Mouse (Mus musculus) CH12F3 (cell line): ENCODE measurements around the gene Arl8a.
"Not testable (repeated sequence)": the region's sequence is repeated elsewhere in the genome, so short reads cannot be mapped to it uniquely, and the experiment has no call there.

Source experiments
- in situ Hi-C: fragments of 300-500 bp; cut with MboI; formaldehyde crosslinking; loops from 2 replicates; pipeline ENCODE4 v1.14.3; 2020; ENCODE audit warnings: low sequenced_read_pairs

The Arl8a gene

DNA sequence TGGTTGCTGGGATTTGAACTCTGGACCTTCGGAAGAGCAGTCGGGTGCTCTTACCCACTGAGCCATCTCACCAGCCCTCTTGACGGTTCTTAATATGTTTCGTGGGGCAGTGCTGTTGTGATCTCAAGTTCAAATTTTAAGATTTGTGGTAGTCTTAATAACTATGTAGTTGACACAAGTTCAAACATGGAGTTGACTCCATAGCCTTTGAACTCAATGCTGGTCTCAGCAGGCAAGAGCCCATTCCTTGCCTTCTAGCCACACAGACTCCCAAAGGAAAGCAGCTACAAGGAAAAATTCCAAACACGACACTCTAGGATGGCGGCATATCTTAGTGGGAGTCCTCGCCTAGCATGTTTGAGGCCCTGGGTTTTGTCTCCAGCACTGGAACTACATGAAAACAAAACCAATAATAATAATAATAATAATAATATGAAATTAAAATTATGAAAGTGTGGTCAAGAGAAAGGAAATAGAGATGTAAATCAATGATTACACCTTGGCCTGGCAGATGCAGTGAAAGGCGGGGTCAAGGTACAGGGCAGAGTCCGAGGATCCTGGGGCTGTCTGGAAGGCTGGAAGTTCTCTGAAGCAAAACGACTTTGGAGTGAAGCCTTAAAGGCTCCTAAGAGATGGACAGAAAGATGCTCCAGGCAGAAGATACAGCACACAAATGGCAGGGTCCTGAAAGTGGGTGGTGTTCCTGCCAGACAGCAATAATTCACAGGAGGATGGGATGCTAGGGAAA, 22.0 kb downstream of the Arl8a start:
- in situ Hi-C loops, result no loop called here

DNA sequence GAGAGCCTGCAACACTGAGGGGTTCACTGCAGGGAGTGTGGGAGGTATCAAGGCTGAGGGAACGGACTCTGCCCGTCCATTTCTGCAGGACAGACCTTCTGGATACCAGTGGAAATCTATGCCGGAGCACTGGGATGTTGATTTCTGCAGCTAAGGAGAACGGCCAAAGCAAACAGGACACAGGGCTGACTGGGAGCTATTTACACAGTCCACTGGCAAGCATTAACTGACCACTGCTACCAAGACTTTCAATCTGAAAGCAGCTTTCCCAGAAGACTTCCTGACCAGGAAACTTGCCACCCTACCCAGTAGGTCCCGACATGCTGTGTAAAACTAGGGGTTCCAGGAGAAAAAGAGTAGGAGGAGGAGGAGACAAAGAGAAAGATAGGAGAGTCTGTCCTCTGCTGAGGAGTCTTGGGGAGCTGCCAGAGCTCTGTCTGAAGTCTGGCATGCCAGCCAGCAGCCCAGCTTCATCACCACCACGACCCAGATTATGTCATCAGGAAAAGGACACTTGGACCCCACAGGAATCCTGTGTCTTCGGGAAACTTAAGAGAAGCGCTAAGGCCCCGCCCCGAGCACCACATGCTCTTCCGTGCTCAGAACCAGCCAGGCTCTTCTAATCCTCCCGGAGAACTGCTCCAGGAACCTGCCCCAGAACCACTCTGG, 23.1 kb downstream of the Arl8a start:
- in situ Hi-C loops, result loop anchor here (5.0 kb wide), 2 partner anchors 83 to 208 kb away; partner anchors contain the start of gene Shisa4

DNA sequence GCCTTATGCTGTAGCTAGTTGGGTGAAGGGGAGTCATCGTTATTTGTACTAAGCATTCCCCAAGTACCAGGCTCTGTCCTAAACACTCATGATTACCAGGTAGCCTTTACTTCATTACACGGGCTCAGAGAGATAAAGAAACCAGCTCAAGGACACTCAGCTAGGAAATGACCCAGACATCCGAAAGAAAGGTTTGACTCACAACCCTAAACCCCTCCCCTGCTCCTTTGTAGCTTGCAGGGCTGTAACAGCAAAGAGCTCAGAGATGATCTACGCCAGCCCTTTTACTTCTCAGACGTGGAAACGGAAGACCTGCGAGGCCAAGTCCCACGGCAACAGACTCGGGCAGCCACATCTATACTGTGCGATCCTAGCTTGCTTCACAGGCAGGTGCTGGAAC, 23.7 kb downstream of the Arl8a start:
- in situ Hi-C loops, result loop anchor here (5.0 kb wide), 2 partner anchors 82 to 207 kb away; partner anchors contain the start of gene Shisa4

DNA sequence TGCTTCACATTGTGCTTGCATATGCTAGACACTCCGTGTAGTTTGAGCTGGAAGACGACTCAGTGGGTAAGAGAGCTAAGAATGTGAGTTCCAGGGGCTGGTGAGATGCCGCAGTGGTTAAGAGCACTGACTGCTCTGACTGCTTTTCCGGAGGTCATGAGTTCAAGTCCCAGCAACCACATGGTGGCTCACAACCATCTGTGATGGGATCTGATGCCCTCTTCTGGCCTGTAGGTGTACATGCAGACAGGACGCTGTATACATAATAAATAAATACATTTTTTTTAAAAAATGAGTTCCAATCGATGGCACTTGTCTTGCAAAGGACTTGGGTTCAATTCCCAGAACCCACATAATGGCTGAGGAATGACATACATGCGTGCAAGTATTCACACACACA, 24.6 kb downstream of the Arl8a start:
- in situ Hi-C loops, result loop anchor here (5.0 kb wide), 2 partner anchors 81 to 206 kb away; partner anchors contain the start of gene Shisa4

DNA sequence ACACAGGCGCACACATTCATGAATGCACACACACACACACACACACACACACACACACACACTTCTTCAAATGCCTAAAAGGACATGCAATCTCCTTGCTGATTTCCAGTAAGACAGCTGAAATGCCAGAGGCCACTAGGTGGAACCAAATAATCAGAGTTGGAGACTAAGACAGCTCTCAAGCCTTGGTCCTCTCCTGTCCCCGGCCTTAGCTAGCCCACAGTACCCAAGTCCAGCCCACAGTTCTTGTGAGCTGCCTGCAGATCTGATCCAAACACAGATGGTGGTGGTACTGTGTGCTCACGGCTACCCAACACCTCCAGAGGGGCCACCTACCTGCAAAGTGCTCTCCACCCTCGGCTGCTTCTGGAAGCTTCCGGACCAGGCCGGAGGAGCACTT, 25.4 kb downstream of the Arl8a start:
- in situ Hi-C loops, result loop anchor here (5.0 kb wide), 2 partner anchors 80 to 205 kb away; partner anchors contain the start of gene Shisa4

DNA sequence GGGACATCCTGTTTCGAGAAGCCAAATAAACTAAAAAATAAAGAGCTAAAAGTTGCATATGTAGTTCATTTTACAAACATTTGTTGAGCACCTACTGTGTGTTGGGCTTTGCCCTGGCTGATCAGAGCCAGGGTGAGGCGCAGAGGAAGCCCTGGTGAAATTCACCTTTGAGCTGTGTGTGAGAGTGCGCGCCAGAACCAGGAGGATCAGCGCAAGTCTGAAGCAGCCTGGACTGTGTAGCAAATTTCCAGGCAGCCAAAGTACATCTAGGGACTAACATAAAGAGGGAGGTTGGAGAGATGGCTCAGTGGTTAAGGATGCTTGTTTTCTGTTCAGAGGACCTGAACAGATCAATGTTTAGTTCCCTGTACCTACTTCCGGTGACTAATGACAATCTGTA, 26.7 kb downstream of the Arl8a start:
- in situ Hi-C loops, result loop anchor here (5.0 kb wide), 2 partner anchors 79 to 204 kb away; partner anchors contain the start of gene Shisa4

DNA sequence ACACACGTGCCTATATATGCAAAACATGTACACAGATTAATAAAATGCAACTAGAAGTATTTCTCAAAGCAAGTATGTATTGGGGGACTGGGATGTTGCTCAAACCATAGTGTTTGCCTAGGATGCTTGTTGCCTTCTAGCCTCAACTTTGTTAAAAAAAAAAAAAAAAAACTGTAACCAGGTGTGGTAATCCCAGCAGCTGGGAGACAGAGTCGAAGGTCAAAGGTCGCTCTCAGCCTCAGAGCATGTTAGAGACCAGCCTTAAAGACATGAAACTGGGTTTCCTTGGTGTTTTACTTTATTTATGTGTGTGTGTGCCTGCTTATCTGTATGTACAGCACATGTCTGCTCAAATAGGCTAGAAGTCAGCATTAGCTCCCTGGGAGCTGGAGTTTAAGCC, 28.6 kb downstream of the Arl8a start:
- in situ Hi-C loops, result no loop called here

DNA sequence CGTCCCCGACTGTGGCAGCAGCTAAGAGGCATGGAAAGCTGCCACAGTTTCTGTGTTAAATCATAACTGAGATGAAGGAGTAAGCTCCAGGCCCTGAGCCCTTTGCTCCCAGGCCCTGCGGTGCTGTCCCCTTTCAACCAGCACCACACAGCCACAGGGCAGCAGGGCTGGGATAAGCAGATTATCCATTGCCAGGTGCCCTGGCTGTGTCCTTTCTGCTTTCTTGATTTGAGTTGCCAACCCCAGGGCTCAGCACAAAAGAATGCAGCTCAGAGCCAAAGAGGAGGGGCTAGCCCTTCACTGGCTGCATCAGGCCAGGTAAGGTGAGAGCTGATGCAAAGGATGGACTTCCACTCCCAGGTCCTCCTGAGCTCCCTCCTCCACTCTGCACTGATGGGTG, 31.1 kb downstream of the Arl8a start:
- in situ Hi-C loops, result no loop called here

DNA sequence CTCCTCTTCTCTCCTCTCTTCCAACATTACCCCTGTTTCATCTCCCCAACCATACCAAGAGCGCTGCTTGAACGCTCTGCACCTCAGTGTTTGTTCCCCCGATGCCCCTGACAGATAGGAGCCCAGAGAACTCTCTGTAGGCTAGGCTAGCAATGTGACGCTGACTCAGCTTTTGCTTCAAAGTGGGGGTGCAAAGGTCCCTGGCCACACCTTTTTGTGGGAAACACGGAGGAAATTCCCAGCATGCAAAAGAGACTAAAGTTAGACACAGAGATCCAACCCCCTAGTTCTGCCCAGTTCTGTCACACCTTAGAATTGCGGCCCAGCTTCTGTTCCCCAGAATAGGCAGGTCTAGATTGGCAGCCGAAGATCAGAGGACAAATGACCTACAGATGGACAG, 32.2 kb downstream of the Arl8a start:
- in situ Hi-C loops, result no loop called here

DNA sequence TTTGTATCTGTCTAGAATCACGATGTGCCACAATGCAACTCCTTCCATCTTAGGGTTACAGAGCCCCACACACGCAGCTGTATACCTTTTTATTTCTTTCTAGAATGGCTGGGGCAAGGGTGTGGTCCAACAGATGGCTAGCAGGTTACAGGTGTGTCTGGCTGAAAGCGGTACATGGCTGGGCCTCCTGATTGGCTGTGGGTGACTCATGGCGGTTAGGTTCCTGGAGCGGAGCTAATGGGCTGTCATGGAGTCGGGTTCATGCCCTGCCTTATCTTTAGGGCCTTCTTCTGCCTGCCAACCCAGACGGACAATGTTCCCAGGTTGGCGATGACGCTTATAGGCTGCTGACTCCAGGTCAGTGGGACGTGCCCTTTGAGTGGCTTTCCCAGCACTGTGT, 34.2 kb downstream of the Arl8a start:
- in situ Hi-C loops, result no loop called here

DNA sequence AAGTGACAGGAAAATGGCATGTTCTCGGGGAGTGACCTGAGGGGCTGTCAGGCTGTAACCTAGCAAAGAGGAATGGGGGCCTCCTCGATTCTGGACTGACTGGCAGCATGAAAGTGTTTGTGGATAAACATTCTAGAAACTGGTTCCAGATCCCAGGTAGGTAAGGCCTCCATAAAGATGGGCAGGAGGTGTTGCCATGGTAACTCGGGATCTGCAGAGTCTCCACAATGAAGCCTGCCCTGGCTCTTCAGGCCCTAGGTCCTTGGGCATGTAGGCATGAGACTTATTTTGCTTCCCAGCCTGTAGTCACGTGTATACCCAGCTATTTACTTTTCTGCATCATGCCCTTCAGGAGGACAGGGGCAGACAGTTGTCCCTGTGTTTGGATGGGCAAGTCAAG, 34.7 kb downstream of the Arl8a start:
- in situ Hi-C loops, result no loop called here

DNA sequence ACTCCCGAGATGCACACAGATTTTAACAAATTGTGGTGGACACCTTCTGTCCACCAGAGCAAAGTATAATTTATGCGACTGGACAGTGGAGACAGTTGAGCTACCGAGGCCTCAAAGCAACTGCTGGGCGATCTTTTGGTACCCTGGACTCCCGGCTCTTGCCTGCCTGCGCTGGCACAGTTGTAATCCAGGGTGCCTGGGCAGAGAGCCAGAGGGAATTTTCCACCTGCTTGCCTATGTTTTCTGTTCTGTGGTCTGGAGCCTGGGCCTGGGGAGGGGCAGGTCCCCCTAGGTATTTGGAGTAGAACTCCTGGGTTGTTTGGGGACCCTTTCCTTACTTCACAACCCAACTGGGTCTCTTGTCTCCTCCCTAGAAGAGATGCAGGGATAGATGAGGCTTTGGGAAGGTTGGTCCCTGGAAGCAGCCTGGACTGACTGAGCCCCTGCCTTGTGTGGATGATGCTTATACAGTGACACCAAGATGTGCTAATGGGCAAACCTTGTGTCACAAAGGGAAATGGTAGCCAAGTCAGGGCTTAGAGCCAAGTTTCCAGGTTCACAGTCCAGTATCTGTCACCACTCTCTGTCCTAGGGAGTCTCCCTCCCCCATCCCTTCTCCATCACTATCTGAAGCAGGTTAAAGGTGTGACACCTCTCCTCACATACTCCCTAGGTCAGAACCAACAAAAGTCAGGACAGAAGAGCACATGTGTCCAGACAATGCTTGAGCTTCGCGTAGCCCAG, 35.4 kb downstream of the Arl8a start:
- in situ Hi-C loops, result no loop called here

DNA sequence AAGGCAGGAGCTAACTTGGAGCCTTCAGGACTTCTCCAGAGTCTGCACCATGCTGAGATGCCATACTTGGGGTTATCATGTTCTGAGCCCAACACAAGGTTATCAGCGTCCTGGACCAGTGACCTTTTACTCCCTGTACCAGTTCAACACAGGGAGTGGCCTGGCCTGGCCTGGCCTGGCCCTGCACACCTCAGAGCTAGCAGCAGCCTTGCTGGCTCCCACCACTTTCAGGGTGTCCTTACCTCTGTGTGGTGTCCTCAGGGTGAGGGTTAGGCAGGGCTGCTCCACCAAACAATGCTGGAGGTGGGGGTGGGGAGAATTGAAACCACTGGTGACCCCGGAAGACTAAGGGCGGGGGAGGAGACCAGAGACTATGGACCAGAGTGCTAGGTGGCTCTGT, 36.4 kb downstream of the Arl8a start:
- in situ Hi-C loops, result no loop called here

DNA sequence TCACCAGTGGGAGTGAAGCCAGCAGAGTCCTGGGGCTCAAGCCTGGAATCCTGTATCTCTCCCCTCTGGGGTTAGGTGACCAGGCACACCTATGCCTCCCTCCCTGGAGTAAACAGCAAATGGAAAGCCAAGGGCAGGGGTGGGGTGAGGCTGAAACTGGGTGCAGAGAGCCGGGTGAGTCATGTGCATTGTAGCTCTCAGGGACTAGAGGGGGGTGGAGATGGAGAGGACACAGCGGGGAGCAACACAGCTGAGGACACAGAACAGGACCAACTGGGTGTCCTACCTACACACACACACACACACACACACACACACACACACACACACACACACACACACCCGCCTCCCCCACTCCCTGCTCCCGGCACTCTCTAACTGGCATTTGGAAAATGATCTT, 36.8 kb downstream of the Arl8a start:
- in situ Hi-C loops, result no loop called here

DNA sequence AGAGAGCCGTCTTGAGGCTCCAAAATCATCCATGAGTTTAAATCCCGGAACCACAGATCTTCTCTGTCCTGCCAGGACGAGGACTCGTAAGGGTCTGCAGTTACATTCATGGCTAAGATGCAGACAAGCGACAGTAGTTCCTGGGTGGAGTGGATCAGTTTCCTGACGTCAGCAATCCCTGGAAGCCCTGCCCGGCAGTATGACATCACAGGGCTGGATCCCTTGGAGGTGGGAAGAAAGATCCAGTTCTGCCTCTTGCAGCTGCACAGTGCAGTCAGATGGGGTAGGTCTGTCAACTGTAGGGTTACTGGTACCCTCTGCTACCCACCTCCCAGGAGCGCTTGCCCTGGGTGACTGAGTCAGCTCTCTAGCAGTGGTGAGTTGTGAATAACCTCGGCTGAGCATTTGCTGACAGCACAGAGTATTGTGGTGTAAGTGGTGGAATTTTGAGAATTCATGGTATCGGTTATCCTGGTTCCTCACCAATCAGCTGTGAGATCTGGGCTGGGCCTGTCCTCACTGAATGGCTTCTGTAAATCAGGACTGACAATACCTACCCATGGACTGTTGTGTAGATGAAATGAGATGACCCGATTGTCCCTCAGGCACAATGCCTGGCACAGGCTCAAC, 37.4 kb downstream of the Arl8a start:
- in situ Hi-C loops, result no loop called here

DNA sequence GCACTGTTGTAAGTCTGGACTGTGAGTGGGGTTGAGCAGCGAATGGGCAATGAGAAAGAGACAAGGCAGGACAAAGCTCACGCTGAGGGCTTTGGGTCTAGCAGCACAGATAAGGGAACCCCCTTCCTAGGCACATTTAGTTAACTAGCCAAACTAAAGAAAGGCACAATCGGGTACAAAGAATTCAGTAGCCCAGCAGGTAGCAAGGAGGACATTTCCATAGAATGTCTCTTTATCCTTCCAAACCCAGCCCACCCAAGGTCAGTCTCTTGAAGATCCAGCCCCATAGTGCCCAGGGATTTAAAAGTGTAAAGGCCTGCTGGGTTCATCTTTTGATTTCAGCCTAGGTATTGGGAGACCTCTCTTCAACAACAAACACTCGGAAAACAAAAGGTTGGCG, 39.3 kb downstream of the Arl8a start:
- in situ Hi-C loops, result no loop called here

DNA sequence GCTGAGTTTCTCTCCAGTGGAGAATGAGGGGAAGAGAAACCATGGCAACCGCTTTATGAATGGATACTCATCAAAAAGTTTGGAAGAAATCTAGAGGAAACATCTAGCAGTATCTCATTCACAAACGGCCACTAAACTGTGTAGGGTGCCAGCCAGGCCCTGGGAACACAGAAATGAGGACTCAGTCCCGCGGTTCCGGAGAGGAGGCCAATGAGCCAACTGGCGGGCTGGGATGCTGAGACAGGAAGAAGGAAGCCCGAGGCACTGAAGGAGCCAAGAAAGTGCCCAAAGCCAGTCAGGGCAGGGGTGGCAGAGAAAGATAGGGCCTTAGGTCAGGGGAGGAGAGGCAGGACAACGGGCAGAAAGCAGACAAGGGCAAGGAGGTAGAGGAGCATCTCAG, 39.8 kb downstream of the Arl8a start:
- in situ Hi-C loops, result no loop called here

DNA sequence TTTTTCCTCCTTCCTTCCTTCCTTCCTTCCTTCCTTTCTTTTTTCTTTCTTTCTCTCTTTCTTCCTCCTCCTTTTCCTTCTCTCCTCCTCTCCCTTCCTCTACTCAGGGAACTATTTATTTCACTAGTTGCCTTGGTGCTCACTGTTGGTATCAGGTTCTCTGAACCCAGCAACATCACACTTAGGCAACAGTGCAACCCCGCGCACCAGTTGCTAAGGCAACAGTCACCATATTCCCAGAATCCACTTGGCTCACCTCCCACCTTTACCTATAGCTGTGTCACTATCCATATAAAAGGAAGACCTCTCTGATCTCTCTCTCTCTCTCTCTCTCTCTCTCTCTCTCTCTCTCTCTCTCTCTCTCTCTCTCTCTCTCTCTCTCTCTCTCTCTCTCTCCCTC, 40.4 kb downstream of the Arl8a start:
- in situ Hi-C loops, result not testable (repeated sequence)

DNA sequence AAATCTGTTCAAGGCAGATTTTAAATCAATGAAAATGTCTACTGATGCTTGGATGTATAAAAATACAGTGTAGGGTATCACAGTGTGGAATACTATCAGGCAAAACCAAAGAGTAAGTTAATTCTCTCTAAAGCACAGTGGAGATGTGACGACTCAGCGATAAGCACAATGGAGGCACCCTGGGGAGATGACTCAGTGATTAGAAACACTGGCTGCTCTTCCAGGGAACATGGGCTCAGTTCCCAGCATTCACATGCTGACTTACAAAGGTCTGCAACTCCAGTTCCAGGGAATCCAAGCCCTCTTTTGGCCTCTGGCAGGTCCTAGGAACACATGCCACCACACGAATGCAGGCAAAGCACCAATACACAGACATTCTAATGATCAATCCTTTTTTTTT, 41.6 kb downstream of the Arl8a start:
- in situ Hi-C loops, result no loop called here

DNA sequence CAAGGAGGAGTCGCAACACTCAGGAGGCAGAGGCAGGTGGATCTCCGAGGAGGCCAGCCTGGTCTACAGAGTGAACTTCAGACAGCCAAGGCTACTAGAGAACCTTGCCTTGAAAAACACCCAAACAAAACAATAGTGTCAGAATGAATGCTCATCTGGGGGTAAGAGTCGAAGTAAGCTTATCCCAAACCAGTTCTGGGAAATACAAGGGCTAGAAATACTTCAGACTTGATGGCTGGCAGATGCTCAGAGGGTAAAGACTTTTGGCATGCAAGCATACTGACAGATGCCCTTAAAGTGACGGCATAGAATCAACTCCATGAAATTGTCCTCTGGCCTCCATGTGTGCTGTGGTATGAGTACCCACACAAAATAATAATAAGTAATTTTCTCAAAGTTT, 42.6 kb downstream of the Arl8a start:
- in situ Hi-C loops, result no loop called here

DNA sequence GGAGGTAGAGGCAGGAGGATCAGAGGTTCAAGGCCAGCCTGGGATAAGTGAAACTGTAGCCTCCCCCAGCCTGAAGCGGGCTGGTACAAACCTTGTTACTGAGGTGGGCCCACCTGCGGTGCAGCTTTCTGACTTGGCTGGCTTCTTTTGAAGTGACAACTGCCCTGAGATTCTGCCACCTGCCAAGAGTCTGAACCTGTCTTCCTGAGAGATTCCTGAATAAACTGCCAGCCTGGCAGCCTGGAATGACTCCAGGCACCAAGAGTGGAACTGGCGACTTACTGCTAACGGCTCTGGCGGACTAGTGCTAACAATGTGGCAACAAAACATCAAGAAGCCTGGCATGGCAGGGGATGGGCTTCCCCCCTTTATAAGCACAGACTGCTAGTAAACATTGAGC, 47.7 kb downstream of the Arl8a start:
- in situ Hi-C loops, result not testable (repeated sequence)
